Mouse (Mus musculus) heart, embryonic 11.5 days (tissue): ENCODE measurements around the gene Apba3. TPM values are rescaled to one million over a fixed set of nuclear protein-coding genes. Genes with fewer than 3 reads are reported as not detected.
A peak's percentile ranks its signal among the peaks of the same experiment; 100 is the strongest.

Experiments used
- ATAC-seq: fragments of 200-750 bp; cut with Nextera tagmentation; replicated peaks from 2 replicates; pipeline ENCODE4 v1.8.0; 2017; ENCODE audit warnings: moderate library complexity; ENCODE audit not compliant: insufficient number of reproducible peaks, low FRiP score, low TSS enrichment
- H3K27ac ChIP-seq: fragments of 300-500 bp; sonication (generic); 2 replicates; pipeline ENCODE4 v1.5.1; 2014; ENCODE audit warnings: mild to moderate bottlenecking, low read depth, low read length
- H3K27me3 ChIP-seq: fragments of 300-500 bp; sonication (generic); 2 replicates; pipeline ENCODE4 v1.6.1; 2014; ENCODE audit warnings: mild to moderate bottlenecking, low read length, mixed read lengths; ENCODE audit not compliant: control insufficient read depth, insufficient read depth
- H3K36me3 ChIP-seq: fragments of 300-500 bp; sonication (generic); 2 replicates; pipeline ENCODE4 v1.6.1; 2014; ENCODE audit warnings: mild to moderate bottlenecking, low read length, moderate library complexity, mixed read lengths; ENCODE audit not compliant: control insufficient read depth, insufficient read depth
- H3K4me1 ChIP-seq: fragments of 300-500 bp; sonication (generic); 2 replicates; pipeline ENCODE4 v1.6.1; 2014; ENCODE audit warnings: low read length; ENCODE audit not compliant: control insufficient read depth, insufficient read depth
- H3K4me2 ChIP-seq: fragments of 300-500 bp; sonication (generic); 2 replicates; pipeline ENCODE4 v1.6.1; 2014; ENCODE audit warnings: mild to moderate bottlenecking, moderate library complexity
- H3K4me3 ChIP-seq: fragments of 300-500 bp; sonication (generic); 2 replicates; pipeline ENCODE4 v1.5.1; 2014; ENCODE audit warnings: low read depth, low read length
- H3K9ac ChIP-seq: fragments of 300-500 bp; sonication (generic); 2 replicates; pipeline ENCODE4 v1.6.1; 2014; ENCODE audit warnings: mild to moderate bottlenecking, low read depth, low read length, moderate library complexity
- H3K9me3 ChIP-seq: fragments of 300-500 bp; sonication (generic); replicated peaks from 2 replicates; pipeline ENCODE4 v1.6.1; 2016; ENCODE audit warnings: low read length; ENCODE audit not compliant: control insufficient read depth
- WGBS: fragments of 180-500 bp; shearing (Covaris S2); extraction: QIAGEN DNeasy Blood & Tissue Kit; methylation state at CpG from one replicate; pipeline ENCODE4 v1.1.7; 2014; ENCODE audit not compliant: insufficient replicate concordance; 5-methylcytosine and 5-hydroxymethylcytosine counted together
- polyA plus RNA-seq: library from polyadenylated mRNA; unstranded; fragments of >200 nt; fragmentation: Nextera tagmentation; extraction: Ambion mirVana; gene quantifications from 2 replicates; pipeline ENCODE4 v1.2.1, GENCODE M21; 2014

Gene Apba3
- polyA plus RNA-seq, 1 experiment from 2014 or later = 41.2 TPM

GRCm38 (mm10) chr10:81231436-81231835 lies 35.3 kb upstream of the Apba3 start:
- Histone ChIP-seq H3K4me3 (no peak overlapping the region), H3K36me3 (no peaks in the 10 kb centered on the region), H3K27ac (no peak overlapping the region), H3K27me3 (peaks cover 27% of the 10 kb centered on the region), H3K9ac (no peak overlapping the region), H3K4me2 (no peak overlapping the region), H3K4me1 (peaks cover 13% of the 10 kb centered on the region; the same call in 1 of the 2 replicates), H3K9me3 (no peaks in the 10 kb centered on the region)
- WGBS = 51% methylated on average over 7 of the region's 7 CpGs
- no peak for ATAC-seq

- peak; percentile 82 for ATAC-seq
- peaks cover 13% of the 10 kb centered on the region; the same call in 1 of the 2 replicates for H3K4me1 ChIP-seq
- peak within 1 kb of the TSS; percentile 82 for H3K9ac ChIP-seq
- peak within 1 kb of the TSS; percentile 31 for H3K27ac ChIP-seq
- no peaks in the 10 kb centered on the region for H3K9me3 ChIP-seq
- H3K4me3 ChIP-seq = peak within 1 kb of the TSS; percentile 79
- peaks cover 31% of the 10 kb centered on the region for H3K27me3 ChIP-seq
- no peaks in the 10 kb centered on the region for H3K36me3 ChIP-seq
- H3K4me2 ChIP-seq = peak within 1 kb of the TSS; percentile 64
- WGBS = 8% methylated on average over 24 of the region's 29 CpGs
Measured at GRCm38 (mm10) chr10:81232580-81233225, 34.1 kb upstream of the Apba3 start, which contains the start of gene Zfr2. Zfr2 (plus strand) TSS chr10:81233155.

DNA sequence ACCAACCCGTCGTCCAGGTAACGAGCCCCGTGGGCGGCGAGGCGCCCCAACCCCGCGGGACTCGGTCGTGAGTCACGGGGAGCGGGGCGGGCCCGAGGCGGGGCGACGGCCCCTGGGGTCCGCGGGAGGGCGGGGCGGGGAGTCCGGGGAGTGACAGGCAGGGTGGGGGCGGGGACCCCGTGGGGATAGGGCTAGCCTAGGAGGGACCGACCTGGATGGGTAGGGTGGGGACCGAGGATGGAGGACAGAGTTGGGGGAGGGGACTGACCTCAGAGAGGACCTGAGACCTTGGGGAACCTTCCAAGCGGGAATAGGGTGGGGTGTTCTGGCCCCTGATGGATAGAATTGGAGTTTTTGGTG lies 33.6 kb upstream of the Apba3 start:
- H3K9me3 ChIP-seq = no peaks in the 10 kb centered on the region
- WGBS = 0% methylated on average over 21 of the region's 28 CpGs
- H3K4me3 ChIP-seq = peak overlapping the region; percentile 79
- peak overlapping the region; percentile 64 for H3K4me2 ChIP-seq
- no peaks in the 10 kb centered on the region for H3K36me3 ChIP-seq
- H3K9ac ChIP-seq = peak overlapping the region; percentile 82
- peak overlapping the region; percentile 31 for H3K27ac ChIP-seq
- peak; percentile 67 for ATAC-seq
- peaks cover 36% of the 10 kb centered on the region for H3K27me3 ChIP-seq
- peaks cover 13% of the 10 kb centered on the region; the same call in 1 of the 2 replicates for H3K4me1 ChIP-seq

DNA sequence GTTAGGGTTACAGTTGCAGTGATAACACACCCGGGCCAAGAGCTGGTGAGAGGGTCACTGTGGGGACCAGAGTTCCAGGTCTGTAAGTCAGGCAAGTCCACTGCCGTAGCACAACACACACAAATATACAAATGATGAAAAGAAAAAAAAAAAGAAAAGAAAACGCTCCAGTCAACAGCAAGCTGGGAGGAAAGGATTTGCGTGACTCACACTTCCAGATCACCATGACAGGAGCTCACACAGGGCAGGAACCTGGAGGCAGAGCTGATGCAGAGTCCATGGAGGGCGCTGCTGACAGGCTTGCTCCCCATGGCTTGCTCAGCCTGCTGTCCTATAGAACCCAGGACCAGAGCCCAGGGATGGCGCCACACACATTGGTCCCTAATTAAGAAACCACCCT lies 32.6 kb upstream of the Apba3 start:
- Histone ChIP-seq H3K27me3 (peaks cover 41% of the 10 kb centered on the region), H3K4me3 (no peak overlapping the region), H3K4me1 (peaks cover 13% of the 10 kb centered on the region; the same call in 1 of the 2 replicates), H3K27ac (no peak overlapping the region), H3K4me2 (no peak overlapping the region), H3K36me3 (no peaks in the 10 kb centered on the region), H3K9me3 (no peaks in the 10 kb centered on the region), H3K9ac (no peak overlapping the region)
- 64% methylated on average over 6 of the region's 6 CpGs for WGBS
- no peak for ATAC-seq

DNA sequence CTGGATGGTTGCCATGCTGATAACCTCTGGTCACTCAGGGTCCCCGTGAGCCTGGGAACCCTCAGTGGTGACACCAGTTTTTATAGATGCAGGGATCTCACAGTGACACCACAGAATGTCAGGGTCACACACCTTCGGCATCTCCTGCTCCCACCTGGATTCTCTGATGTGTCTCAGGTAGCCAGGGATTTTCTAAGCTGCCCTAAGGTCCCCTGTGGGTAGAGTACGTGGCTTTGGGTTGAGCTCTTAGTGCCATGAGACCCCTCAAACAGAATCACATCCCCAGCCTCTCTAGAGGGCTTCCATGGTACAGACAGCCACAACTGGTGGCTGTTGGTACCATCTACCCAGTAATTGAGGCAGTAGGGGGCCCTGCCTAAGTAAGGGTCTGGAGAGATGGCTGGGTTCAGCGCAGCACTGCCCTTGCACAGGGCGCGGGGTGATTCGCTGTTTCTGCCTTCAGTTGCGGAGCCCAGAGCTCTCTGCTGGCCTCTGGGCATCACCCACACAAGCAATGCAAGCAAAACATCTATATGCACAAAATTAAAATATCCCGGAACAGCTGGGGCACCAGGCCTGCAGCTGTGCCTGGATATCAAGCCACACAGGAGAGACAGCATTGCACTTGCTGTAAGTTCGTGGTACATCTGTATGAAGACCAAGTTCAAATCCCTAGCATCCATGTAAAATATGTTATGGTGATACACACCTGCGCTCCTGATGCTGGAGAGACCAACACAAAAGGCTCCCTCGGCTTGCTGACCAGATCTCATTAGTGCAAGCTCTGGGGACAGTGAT lies 30.1 kb upstream of the Apba3 start:
- no peak overlapping the region for H3K4me2 ChIP-seq
- no peak for ATAC-seq
- WGBS = 79% methylated on average over 12 of the region's 12 CpGs
- H3K36me3 ChIP-seq = no peaks in the 10 kb centered on the region
- no peak overlapping the region for H3K9ac ChIP-seq
- no peaks in the 10 kb centered on the region for H3K9me3 ChIP-seq
- no peak overlapping the region for H3K4me3 ChIP-seq
- peaks cover 40% of the 10 kb centered on the region for H3K27me3 ChIP-seq
- no peak overlapping the region for H3K27ac ChIP-seq
- peaks cover 8% of the 10 kb centered on the region for H3K4me1 ChIP-seq

- no peak overlapping the region for H3K27ac ChIP-seq
- H3K9me3 ChIP-seq = no peaks in the 10 kb centered on the region
- 68% methylated on average over 2 of the region's 2 CpGs for WGBS
- no peaks in the 10 kb centered on the region for H3K36me3 ChIP-seq
- H3K27me3 ChIP-seq = peaks cover 55% of the 10 kb centered on the region
- peaks cover 5% of the 10 kb centered on the region for H3K4me1 ChIP-seq
- no peak overlapping the region for H3K9ac ChIP-seq
- H3K4me2 ChIP-seq = no peak overlapping the region
- ATAC-seq = no peak
- no peak overlapping the region for H3K4me3 ChIP-seq
Measured at GRCm38 (mm10) chr10:81238618-81239017, 28.1 kb upstream of the Apba3 start.

DNA sequence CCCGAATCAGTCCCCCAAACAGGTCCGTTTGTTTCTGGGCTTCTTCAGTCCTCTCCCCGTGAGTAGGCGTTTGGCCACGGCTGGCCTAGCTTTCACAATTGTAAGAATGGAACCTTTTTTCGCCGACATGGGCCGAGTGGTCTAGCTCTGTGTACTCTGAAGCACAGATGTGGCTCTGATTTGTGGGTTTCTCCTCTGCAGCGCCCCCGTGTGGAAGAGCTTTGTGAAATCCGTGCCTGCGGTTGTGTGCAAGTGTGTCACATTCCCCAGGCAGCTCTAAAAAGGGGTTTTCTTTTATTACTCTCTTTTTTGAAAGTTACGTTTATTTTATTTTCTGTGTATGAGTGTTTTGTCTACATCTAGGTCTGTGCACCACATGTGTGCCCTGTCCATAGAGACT lies 25.9 kb upstream of the Apba3 start:
- Histone ChIP-seq H3K9ac (no peak overlapping the region), H3K9me3 (no peaks in the 10 kb centered on the region)
- WGBS = 25% methylated on average over 13 of the region's 13 CpGs

GRCm38 (mm10) chr10:81242021-81242420 lies 24.7 kb upstream of the Apba3 start:
- Histone ChIP-seq H3K4me3 (no peak overlapping the region), H3K27ac (no peak overlapping the region), H3K4me1 (peaks cover 5% of the 10 kb centered on the region), H3K9ac (no peak overlapping the region), H3K27me3 (peaks cover 53% of the 10 kb centered on the region), H3K4me2 (no peak overlapping the region), H3K9me3 (no peaks in the 10 kb centered on the region), H3K36me3 (no peaks in the 10 kb centered on the region)
- WGBS = 82% methylated on average over 16 of the region's 16 CpGs
- ATAC-seq = no peak

More for the DNA sequence above, 25.9 kb upstream of the Apba3 start:
- H3K4me1 ChIP-seq = peaks cover 5% of the 10 kb centered on the region
- no peak overlapping the region for H3K27ac ChIP-seq
- H3K4me3 ChIP-seq = no peak overlapping the region
- peaks cover 57% of the 10 kb centered on the region for H3K27me3 ChIP-seq
- no peak overlapping the region for H3K4me2 ChIP-seq
- ATAC-seq = no peak
- H3K36me3 ChIP-seq = no peaks in the 10 kb centered on the region
